Mouse (Mus musculus) kidney, embryonic 15.5 days (tissue): ENCODE results near the gene Gm20736. TPM values are rescaled to one million over a fixed set of nuclear protein-coding genes. Genes with fewer than 3 reads are reported as not detected.
"Not testable (repeated sequence)": the region's sequence is repeated elsewhere in the genome, so short reads cannot be mapped to it uniquely, and the experiment has no call there.

ENCODE experiments used
- ATAC-seq: fragments of 200-750 bp; cut with Nextera tagmentation; replicated peaks from 2 replicates; pipeline ENCODE4 v1.8.0; 2017; ENCODE audit warnings: moderate TSS enrichment; ENCODE audit not compliant: low FRiP score
- H3K27ac ChIP-seq: fragments of 300-500 bp; sonication (generic); 2 replicates; pipeline ENCODE4 v1.5.1; 2015; ENCODE audit warnings: mild to moderate bottlenecking, inconsistent platforms
- H3K27me3 ChIP-seq: fragments of 300-500 bp; sonication (generic); 2 replicates; pipeline ENCODE4 v1.6.1; 2015; ENCODE audit warnings: inconsistent platforms
- H3K36me3 ChIP-seq: fragments of 300-500 bp; sonication (generic); 2 replicates; pipeline ENCODE4 v1.6.1; 2015; ENCODE audit warnings: inconsistent platforms
- H3K4me1 ChIP-seq: fragments of 300-500 bp; sonication (generic); 2 replicates; pipeline ENCODE4 v1.6.1; 2015; ENCODE audit warnings: inconsistent platforms
- H3K4me2 ChIP-seq: fragments of 300-500 bp; sonication (generic); 2 replicates; pipeline ENCODE4 v1.6.1; 2015; ENCODE audit warnings: moderate library complexity, mild to moderate bottlenecking, inconsistent platforms
- H3K4me3 ChIP-seq: fragments of 300-500 bp; sonication (generic); replicated peaks from 2 replicates; pipeline ENCODE4 v1.5.1; 2015; ENCODE audit warnings: mild to moderate bottlenecking, inconsistent platforms
- H3K9ac ChIP-seq: fragments of 300-500 bp; sonication (generic); 2 replicates; pipeline ENCODE4 v1.6.1; 2015; ENCODE audit warnings: mild to moderate bottlenecking, inconsistent platforms
- H3K9me3 ChIP-seq: fragments of 300-500 bp; sonication (generic); replicated peaks from 2 replicates; pipeline ENCODE4 v1.6.1; 2016; ENCODE audit warnings: inconsistent platforms
- WGBS: fragments of 180-500 bp; shearing (Covaris S2); methylation state at CpG from one replicate; pipeline ENCODE4 v1.1.7; 2015; ENCODE audit warnings: mixed read lengths; 5-methylcytosine and 5-hydroxymethylcytosine counted together
- polyA plus RNA-seq: library from polyadenylated mRNA; unstranded; fragments of >200 nt; fragmentation: Nextera tagmentation; extraction: Ambion mirVana; gene quantifications from 2 replicates; pipeline ENCODE4 v1.2.1, GENCODE M21; 2015

The Gm20736 gene
- polyA plus RNA-seq, result not detected in 2 replicates

GRCm38 (mm10) chrY:65377390-65377789 is at the start of gene Gm20736:
Gm20736 (plus strand) TSS chrY:65377690.
- ATAC-seq, H3K4me2 ChIP-seq, H3K27ac ChIP-seq, H3K4me1 ChIP-seq, H3K9me3 ChIP-seq, H3K36me3 ChIP-seq, H3K9ac ChIP-seq, H3K4me3 ChIP-seq, H3K27me3 ChIP-seq: not testable (repeated sequence)
- WGBS, result no CpG with 5 or more reads among the region's 5 CpGs

Other genes with a start within 250 kb of the Gm20736 start
- not detected in 2 replicates for gene Gm20924, start 170.2 kb upstream of the Gm20736 start, polyA plus RNA-seq